Mouse (Mus musculus): ENCODE measurements around the gene Maml2. TPM values are rescaled to one million over a fixed set of nuclear protein-coding genes. Genes with fewer than 3 reads are reported as not detected.

The Maml2 gene
- polyA plus RNA-seq, 1 experiment from 2014 or later: 10.0 TPM

- 84% methylated on average over 5 of the region's 5 CpGs for WGBS
- H3K9me3 ChIP-seq: no peaks in the 10 kb centered on the region
- no peak for ATAC-seq (replicated peaks)
Measured at GRCm38 (mm10) chr9:13314577-13315004, 16.8 kb downstream of the Maml2 start.

GRCm38 (mm10) chr9:13315393-13315792 lies 17.6 kb downstream of the Maml2 start:
- 81% methylated on average over 5 of the region's 5 CpGs for WGBS
- Histone ChIP-seq H3K4me2 (no peak overlapping the region), H3K27me3 (replicated peaks) (no peaks in the 10 kb centered on the region), H3K4me1 (peaks cover 3% of the 10 kb centered on the region), H3K9me3 (no peaks in the 10 kb centered on the region), H3K36me3 (replicated peaks) (no peaks in the 10 kb centered on the region), H3K9ac (no peak overlapping the region), H3K4me3 (no peak overlapping the region), H3K27ac (no peak overlapping the region)
- no peak for ATAC-seq (replicated peaks)

More at GRCm38 (mm10) chr9:13314577-13315004, 16.8 kb downstream of the Maml2 start:
- Histone ChIP-seq H3K4me1 (peaks cover 11% of the 10 kb centered on the region), H3K27me3 (replicated peaks) (no peaks in the 10 kb centered on the region), H3K9ac (no peak overlapping the region), H3K36me3 (replicated peaks) (no peaks in the 10 kb centered on the region), H3K4me2 (no peak overlapping the region), H3K27ac (no peak overlapping the region), H3K4me3 (no peak overlapping the region)

- Histone ChIP-seq H3K9ac (no peak overlapping the region), H3K4me1 (peaks cover 6% of the 10 kb centered on the region), H3K4me3 (no peak overlapping the region), H3K4me2 (no peak overlapping the region), H3K27me3 (replicated peaks) (no peaks in the 10 kb centered on the region), H3K36me3 (replicated peaks) (no peaks in the 10 kb centered on the region), H3K27ac (no peak overlapping the region), H3K9me3 (no peaks in the 10 kb centered on the region)
- ATAC-seq (replicated peaks): no peak
- 91% methylated on average over 2 of the region's 2 CpGs for WGBS
Measured at GRCm38 (mm10) chr9:13319566-13319965, 21.8 kb downstream of the Maml2 start.

- WGBS: 85% methylated on average over 5 of the region's 5 CpGs
- Histone ChIP-seq H3K9me3 (no peaks in the 10 kb centered on the region), H3K4me1 (peaks cover 6% of the 10 kb centered on the region), H3K4me3 (no peak overlapping the region), H3K4me2 (no peak overlapping the region), H3K9ac (no peak overlapping the region), H3K27ac (no peak overlapping the region), H3K27me3 (replicated peaks) (no peaks in the 10 kb centered on the region), H3K36me3 (replicated peaks) (no peaks in the 10 kb centered on the region)
- ATAC-seq (replicated peaks): no peak
Measured at GRCm38 (mm10) chr9:13320800-13321364, 23.1 kb downstream of the Maml2 start.

- Histone ChIP-seq H3K27me3 (replicated peaks) (no peaks in the 10 kb centered on the region), H3K9ac (no peak overlapping the region), H3K27ac (no peak overlapping the region), H3K36me3 (replicated peaks) (no peaks in the 10 kb centered on the region), H3K4me2 (no peak overlapping the region), H3K4me1 (peaks cover 6% of the 10 kb centered on the region), H3K9me3 (no peaks in the 10 kb centered on the region), H3K4me3 (no peak overlapping the region)
- WGBS: 83% methylated on average over 2 of the region's 2 CpGs
- no peak for ATAC-seq (replicated peaks)
Measured at GRCm38 (mm10) chr9:13323074-13323473, 25.3 kb downstream of the Maml2 start.

GRCm38 (mm10) chr9:13323612-13324011 lies 25.9 kb downstream of the Maml2 start:
- no peak for ATAC-seq (replicated peaks)
- 28% methylated on average over 1 of the region's 1 CpGs for WGBS
- Histone ChIP-seq H3K4me3 (no peak overlapping the region), H3K4me2 (no peak overlapping the region), H3K9me3 (no peaks in the 10 kb centered on the region), H3K27me3 (replicated peaks) (no peaks in the 10 kb centered on the region), H3K27ac (peak overlapping the region; percentile 29; the same call in 1 of the 2 replicates), H3K36me3 (replicated peaks) (no peaks in the 10 kb centered on the region), H3K4me1 (peaks cover 6% of the 10 kb centered on the region), H3K9ac (no peak overlapping the region)

GRCm38 (mm10) chr9:13414230-13414766 lies 116.5 kb downstream of the Maml2 start:
- no peaks in the 10 kb centered on the region for H3K9me3 ChIP-seq
- no peak overlapping the region for H3K4me3 ChIP-seq
- peak; percentile 42; the same call in 1 of the 2 replicates for ATAC-seq (replicated peaks)
- H3K9ac ChIP-seq: no peak overlapping the region
- no peaks in the 10 kb centered on the region for H3K4me1 ChIP-seq
- H3K27me3 ChIP-seq (replicated peaks): no peaks in the 10 kb centered on the region
- H3K4me2 ChIP-seq: no peak overlapping the region
- no peaks in the 10 kb centered on the region for H3K36me3 ChIP-seq (replicated peaks)
- no peak overlapping the region for H3K27ac ChIP-seq

GRCm38 (mm10) chr9:13425031-13425940 lies 127.5 kb downstream of the Maml2 start:
- Histone ChIP-seq H3K36me3 (replicated peaks) (no peaks in the 10 kb centered on the region), H3K4me2 (peak overlapping the region; percentile 32), H3K9me3 (no peaks in the 10 kb centered on the region), H3K4me3 (no peak overlapping the region), H3K27ac (peak overlapping the region; percentile 79), H3K9ac (no peak overlapping the region), H3K27me3 (replicated peaks) (no peaks in the 10 kb centered on the region), H3K4me1 (peaks cover 24% of the 10 kb centered on the region)
- ATAC-seq (replicated peaks): peak; percentile 94
- WGBS: 7% methylated on average over 7 of the region's 7 CpGs

- Histone ChIP-seq H3K9me3 (no peaks in the 10 kb centered on the region), H3K4me2 (no peak overlapping the region), H3K27ac (no peak overlapping the region), H3K4me1 (peaks cover 24% of the 10 kb centered on the region), H3K9ac (no peak overlapping the region), H3K27me3 (replicated peaks) (no peaks in the 10 kb centered on the region), H3K4me3 (no peak overlapping the region), H3K36me3 (replicated peaks) (no peaks in the 10 kb centered on the region)
- no peak for ATAC-seq (replicated peaks)
- WGBS: 48% methylated on average over 2 of the region's 2 CpGs
Measured at GRCm38 (mm10) chr9:13429477-13430125, 131.8 kb downstream of the Maml2 start.

- 87% methylated on average over 6 of the region's 6 CpGs for WGBS
- no peaks in the 10 kb centered on the region for H3K36me3 ChIP-seq (replicated peaks)
- no peaks in the 10 kb centered on the region for H3K27me3 ChIP-seq (replicated peaks)
- H3K9me3 ChIP-seq: no peaks in the 10 kb centered on the region
- no peak overlapping the region for H3K4me2 ChIP-seq
- no peak overlapping the region for H3K9ac ChIP-seq
- no peak overlapping the region for H3K4me3 ChIP-seq
- H3K4me1 ChIP-seq: peaks cover 17% of the 10 kb centered on the region
- ATAC-seq (replicated peaks): no peak
- no peak overlapping the region for H3K27ac ChIP-seq
Measured at GRCm38 (mm10) chr9:13430302-13430701, 132.5 kb downstream of the Maml2 start.

GRCm38 (mm10) chr9:13430744-13431143 lies 133.0 kb downstream of the Maml2 start:
- ATAC-seq (replicated peaks): no peak

GRCm38 (mm10) chr9:13431646-13432045 lies 133.9 kb downstream of the Maml2 start:
- Histone ChIP-seq H3K9me3 (no peaks in the 10 kb centered on the region), H3K36me3 (replicated peaks) (no peaks in the 10 kb centered on the region), H3K4me1 (peaks cover 10% of the 10 kb centered on the region), H3K27me3 (replicated peaks) (no peaks in the 10 kb centered on the region), H3K4me2 (no peak overlapping the region), H3K4me3 (no peak overlapping the region), H3K9ac (no peak overlapping the region), H3K27ac (no peak overlapping the region)
- WGBS: 85% methylated on average over 3 of the region's 3 CpGs
- ATAC-seq (replicated peaks): no peak

More at GRCm38 (mm10) chr9:13430744-13431143, 133.0 kb downstream of the Maml2 start:
- Histone ChIP-seq H3K4me3 (no peak overlapping the region), H3K4me1 (peaks cover 13% of the 10 kb centered on the region), H3K9me3 (no peaks in the 10 kb centered on the region), H3K4me2 (no peak overlapping the region), H3K36me3 (replicated peaks) (no peaks in the 10 kb centered on the region), H3K9ac (no peak overlapping the region), H3K27ac (no peak overlapping the region), H3K27me3 (replicated peaks) (no peaks in the 10 kb centered on the region)
